Mouse (Mus musculus) liver, embryonic 14 days (tissue): ENCODE results near the gene St7l. TPM values are rescaled to one million over a fixed set of nuclear protein-coding genes. Genes with fewer than 3 reads are reported as not detected.

Experiments used
- polyA plus RNA-seq: library from polyadenylated mRNA; depleted of rRNA; stranded (reverse); fragments of >200 nt; gene quantifications from 2 replicates; pipeline ENCODE4 v1.2.3, GENCODE M21; 2012; rRNA removed

Gene St7l
- polyA plus RNA-seq: 4.4 and 5.4 TPM in 2 replicates

DNA sequence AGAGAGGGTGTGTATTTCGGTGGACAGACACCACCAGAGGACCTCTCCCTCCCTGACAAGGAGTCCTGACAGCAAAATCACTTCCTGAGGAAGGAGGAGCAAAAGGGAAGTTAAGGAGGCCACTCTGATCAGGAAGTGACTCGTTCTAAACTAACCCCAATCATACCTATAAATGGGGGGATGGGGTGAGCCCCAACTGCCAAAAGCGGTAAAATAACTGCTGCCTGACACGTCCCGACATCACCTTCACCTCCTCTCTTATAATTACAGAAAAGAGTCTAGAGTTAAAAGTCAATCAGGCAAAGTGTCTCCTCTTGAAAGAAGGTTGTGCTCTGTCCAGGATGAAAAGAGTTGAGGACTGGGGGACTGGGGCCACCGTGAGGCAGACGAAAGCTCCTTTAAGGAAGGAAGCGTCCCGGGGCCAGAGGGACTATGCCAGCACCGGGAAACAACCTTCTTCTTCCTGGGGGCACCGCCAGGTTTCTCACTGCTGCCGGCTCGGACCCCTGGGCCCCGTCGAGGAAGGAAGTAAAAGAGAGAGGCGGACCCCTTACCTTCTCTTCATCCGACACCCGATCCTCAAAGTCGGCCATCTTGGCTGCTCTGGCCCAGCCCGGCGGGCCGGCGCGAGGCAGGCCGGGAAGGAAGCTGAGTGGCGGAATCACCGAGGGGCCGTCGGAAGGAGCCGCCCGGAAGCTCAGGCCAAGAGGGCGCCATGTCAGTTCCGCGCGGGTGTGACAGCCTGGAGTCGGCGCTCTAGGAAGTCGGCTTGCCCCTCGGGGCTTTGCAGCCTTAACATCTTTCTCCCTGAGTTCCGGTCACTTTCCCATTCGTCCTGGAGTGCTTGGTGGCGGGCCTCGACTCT is at the start of gene St7l, which contains the start of gene Capza1:
St7l (plus strand) TSS at position 220 of the 865 bp plus-strand sequence.
Capza1 (minus strand) TSS at position 720 of the 865 bp plus-strand sequence.

DNA sequence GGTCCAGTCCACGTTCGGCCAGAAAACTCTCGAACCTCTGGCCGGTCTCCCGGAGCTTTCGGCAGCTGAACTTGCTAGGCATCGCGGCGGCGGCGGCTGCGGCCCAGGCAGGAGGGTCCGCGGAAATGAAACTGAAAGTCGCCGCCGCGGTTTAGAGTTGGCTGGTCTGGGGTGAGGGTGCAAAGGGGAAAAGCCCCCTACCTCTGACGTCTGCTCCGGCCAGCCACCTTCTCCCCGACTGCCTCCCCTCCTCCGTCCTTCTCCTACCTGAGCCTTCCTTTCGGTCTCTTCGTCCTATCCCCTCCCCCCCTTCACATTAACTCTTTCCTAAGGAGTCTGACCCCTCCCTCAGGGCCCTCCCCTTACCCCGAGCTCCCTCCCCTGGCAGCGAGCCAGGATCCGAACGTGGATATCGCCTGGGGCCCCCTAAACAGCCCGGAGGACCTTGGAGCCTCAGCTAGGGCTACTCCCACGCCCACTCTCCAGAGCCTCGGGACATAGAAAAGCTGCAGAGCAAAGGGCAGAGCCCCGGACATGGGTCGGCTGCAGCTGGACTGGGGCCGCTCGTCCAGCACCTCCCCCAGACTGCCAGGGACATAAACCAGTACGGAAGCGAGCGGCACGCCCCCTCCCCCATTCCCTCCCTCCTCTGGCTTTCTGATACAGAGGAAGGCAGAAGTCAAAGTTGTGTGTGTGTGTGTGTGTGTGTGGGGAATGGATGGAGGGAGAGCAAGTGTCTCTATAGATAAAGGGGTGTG is 45.6 kb upstream of the St7l start, which contains the start of gene Mov10:
Mov10 (minus strand) TSS at position 573 of the 758 bp plus-strand sequence.

GRCm38 (mm10) chr3:104961066-104962059 is 97.6 kb downstream of the St7l start, which contains the start of gene Wnt2b:
Gene Wnt2b (minus strand): TSS chr3:104961921.

Other genes with a start within 250 kb of the St7l start
- gene Slc16a1, start 225.3 kb upstream of the St7l start, polyA plus RNA-seq: 35.7 and 46.3 TPM in 2 replicates
- gene Ppm1j, start 82.9 kb upstream of the St7l start, polyA plus RNA-seq: 0.29 and 0.48 TPM in 2 replicates
- 0.02 TPM in 2 replicates for gene Fam19a3, start 82.2 kb upstream of the St7l start, polyA plus RNA-seq
- gene Rhoc, start 75.6 kb upstream of the St7l start, polyA plus RNA-seq: 14.2 and 14.4 TPM in 2 replicates
- gene Mov10, start 45.4 kb upstream of the St7l start, polyA plus RNA-seq: 7.3 and 8.7 TPM in 2 replicates
- gene Capza1, start 500 bp downstream of the St7l start, polyA plus RNA-seq: 28.5 and 37.0 TPM in 2 replicates
- 0.07 and 0.11 TPM in 2 replicates for gene Wnt2b, start 97.9 kb downstream of the St7l start, polyA plus RNA-seq
- gene Cttnbp2nl, start 189.1 kb downstream of the St7l start, polyA plus RNA-seq: 0.54 and 0.66 TPM in 2 replicates
- gene 4930564D02Rik, start 202.8 kb downstream of the St7l start, polyA plus RNA-seq: not detected in 2 replicates